Mouse (Mus musculus): Measurements from ENCODE around the gene Aldh3b3. TPM values are rescaled to one million over a fixed set of nuclear protein-coding genes. Genes with fewer than 3 reads are reported as not detected.

Aldh3b3 gene
- under 1 TPM in 1 of 2 experiments, not detected in 1; 0.01 TPM for polyA plus RNA-seq (2012; fragmentation: generic; extraction: Trizol)

DNA sequence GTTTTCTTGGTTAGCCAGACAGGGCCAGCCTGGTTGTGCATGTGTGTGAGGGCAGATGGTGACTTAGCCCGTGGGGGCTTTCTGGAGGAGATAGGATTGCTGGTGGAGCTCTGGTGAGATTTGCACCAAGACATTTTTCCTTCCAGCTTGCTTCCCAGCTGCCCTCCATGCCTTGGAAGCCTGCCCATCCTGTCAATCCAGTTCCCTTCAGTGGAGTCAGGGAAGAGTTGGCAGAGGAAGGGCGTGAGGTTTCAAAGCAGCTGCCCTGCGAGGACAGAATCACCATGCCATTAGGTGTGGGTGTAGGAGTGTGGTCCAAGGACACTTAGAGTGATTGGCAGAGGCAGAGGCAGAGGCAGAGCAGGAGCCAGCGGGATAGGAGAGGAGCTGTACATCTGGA lies at the start of gene Aldh3b3:
TSS of gene Aldh3b3 (plus strand) at position 176 of the 400 bp plus-strand sequence.

DNA sequence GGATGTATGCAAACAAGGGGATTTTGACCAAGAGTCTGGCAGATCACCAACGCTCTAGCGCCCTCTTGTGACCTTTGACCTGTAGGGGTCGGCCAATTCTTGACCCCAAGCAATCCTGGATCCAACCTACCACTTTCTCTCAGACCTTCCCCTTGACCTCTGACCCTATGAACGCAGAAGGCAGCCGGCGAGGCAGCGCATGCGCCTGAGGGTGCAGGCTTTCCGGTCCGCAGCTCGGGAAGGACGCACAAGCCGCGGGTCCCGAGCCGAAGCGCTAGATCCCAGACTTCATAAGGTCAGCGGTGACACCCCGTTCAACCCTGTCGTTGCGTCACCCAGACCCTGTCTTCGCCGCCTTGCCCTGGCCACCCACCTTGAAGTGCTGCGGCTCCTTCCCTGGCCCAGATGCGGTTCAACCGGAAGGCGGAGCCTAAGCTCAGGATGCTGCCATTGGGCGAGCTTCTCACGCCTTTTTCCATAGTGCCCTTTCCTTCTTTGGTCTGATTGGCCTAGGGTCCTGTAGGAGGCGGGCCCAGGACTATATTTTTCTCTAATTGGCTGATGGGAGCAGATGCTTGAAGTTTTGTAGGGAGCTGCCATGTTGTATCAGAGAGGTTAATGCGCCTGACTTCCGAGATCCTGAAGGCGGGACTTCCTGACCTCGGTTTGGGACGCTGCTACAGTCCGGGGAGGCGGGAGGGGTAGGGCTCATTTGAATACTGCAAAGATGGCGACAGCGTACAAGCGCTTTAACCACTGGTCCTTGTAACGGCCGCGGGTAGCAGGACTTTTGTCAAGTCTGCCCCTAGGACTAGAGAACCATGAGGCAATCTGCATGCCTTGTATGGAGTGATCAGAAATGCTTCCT lies 45.9 kb upstream of the Aldh3b3 start, which contains the start of gene Ndufs8:
TSS of gene Ndufs8 (minus strand) at position 438 of the 868 bp plus-strand sequence.

DNA sequence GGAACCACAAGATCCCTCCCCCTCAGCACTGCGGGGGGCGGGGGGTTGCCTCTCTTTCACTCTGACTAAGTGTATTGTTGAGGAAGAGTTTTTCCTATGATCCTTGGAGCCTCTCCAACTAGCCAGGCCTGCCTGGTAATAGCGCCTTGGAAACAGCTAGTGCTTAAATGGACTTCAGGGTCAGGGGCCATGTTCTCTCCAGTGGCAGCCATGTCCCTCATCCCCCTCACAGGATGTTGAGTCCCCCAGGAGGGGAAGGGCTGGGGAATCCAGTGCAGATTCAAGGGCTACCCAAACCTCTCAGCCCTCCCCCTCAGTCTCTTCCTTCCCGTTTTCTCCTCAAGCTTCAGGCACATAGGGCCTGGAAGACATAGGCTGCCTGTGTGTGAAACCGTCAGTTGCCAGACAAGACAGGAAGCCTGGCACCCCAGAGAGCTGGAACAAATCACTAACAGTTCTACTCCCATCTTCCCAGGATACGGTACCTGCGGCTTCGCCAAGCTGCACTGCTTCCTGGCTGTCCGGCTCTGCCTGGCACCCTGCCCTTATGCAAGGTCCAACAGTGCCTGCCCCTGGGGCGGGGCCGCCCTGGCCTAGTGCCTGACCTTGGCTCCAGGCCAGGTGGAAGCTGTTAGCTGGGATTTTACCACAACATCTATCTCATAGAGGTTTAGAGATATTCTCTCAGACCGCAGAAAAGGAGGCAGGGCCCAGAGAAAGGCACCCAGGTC lies 29.1 kb upstream of the Aldh3b3 start, which contains the start of gene Aldh3b1:
TSS of gene Aldh3b1 (minus strand) at position 598 of the 731 bp plus-strand sequence.

DNA sequence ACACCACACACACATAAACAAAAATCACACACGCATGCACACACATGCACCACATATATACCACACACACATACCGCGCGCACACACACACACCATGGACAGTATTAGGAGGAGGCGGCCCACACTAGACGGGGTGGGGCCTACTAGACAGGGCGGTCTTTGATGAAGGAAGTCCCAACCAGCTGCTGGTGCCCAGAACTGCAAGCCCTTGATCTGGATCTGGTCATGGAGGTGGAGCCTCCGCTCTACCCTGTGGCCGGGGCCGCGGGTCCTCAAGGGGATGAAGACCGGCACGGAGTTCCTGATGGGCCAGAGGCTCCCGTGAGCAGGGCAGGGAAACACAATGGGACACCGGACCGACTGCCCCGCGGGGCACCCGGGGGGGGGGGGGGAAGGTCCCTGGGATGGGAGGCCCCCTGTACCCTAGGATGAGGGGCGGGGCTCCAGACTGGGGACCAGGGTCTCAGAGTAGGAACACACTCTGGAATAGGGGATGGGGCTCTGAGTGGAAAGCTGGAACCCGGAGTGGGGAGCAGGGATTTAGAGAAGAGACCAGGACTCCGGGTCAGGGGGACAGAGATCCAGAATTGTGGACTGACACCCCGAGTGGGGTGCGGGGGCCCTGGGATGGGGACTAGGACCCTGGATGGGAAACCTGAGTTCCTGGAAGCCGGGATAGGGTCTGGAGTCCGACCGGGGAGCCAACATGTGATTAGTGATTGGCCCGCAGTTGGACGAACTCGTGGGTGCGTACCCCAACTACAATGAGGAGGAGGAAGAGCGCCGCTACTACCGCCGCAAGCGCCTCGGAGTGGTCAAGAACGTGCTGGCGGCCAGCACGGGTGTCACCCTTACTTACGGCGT lies 23.2 kb upstream of the Aldh3b3 start, which contains the start of gene Unc93b1:
TSS of gene Unc93b1 (plus strand) at position 155 of the 864 bp plus-strand sequence.

GRCm38 (mm10) chr19:3972229-3972628 lies 13.8 kb downstream of the Aldh3b3 start, which contains the start of gene Aldh3b2:
TSS of gene Aldh3b2 (plus strand) at chr19:3972328.

GRCm38 (mm10) chr19:3986334-3986733 lies 27.9 kb downstream of the Aldh3b3 start, which contains the start of gene Acy3:
TSS of gene Acy3 (plus strand) at chr19:3986570.

GRCm38 (mm10) chr19:3992416-3992815 lies 34.0 kb downstream of the Aldh3b3 start, which contains the start of gene Tbx10:
TSS of gene Tbx10 (plus strand) at chr19:3992752.

GRCm38 (mm10) chr19:4000119-4000900 lies 41.9 kb downstream of the Aldh3b3 start, which contains the start of the genes Nudt8 and Gm49405:
TSS of gene Nudt8 (plus strand) at chr19:4000580.
TSS of gene Gm49405 (plus strand) at chr19:4000626.

DNA sequence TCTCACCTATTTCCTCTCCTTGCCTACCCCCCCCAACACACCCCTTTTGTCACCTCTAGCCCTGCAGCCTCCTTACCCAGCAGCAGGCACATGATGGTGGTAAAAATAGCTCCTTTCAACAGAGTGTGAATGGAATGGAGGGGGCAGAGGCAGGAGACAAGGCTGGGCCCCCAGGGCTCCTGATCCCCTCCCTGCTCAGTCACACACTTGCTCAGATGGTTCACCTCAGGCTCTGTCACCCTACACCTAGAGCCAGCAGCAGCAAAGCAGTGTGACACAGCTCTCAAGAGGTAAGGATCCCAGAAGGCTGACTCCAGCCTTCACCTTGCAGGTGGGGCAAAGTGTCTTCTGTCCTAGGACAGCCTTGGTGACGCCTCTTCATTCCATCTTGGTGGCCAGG lies 44.7 kb downstream of the Aldh3b3 start, which contains the start of gene Doc2g:
TSS of gene Doc2g (plus strand) at position 202 of the 400 bp plus-strand sequence.

GRCm38 (mm10) chr19:4012432-4013022 lies 54.1 kb downstream of the Aldh3b3 start, which contains the start of gene Ndufv1:
TSS of gene Ndufv1 (minus strand) at chr19:4012806.

Other genes starting within 250 kb of the Aldh3b3 start
- gene Kmt5b, start 191.2 kb upstream of the Aldh3b3 start, polyA plus RNA-seq (2012; fragmentation: generic; extraction: Trizol), result 1 to 10 TPM in 1 of 2 experiments, under 1 TPM in 1; 0.35 to 8.2 TPM
- 10 to 100 TPM in 1 of 2 experiments, 1 to 10 TPM in 1; 3.8 to 19.2 TPM for gene Chka, start 106.9 kb upstream of the Aldh3b3 start, polyA plus RNA-seq (2012; fragmentation: generic; extraction: Trizol)
- 10 to 100 TPM; 46.1 to 53.3 TPM for gene Tcirg1, start 51.5 kb upstream of the Aldh3b3 start, polyA plus RNA-seq (2012; fragmentation: generic; extraction: Trizol)
- 100 to 1,000 TPM; 269 to 451 TPM for gene Ndufs8, start 45.9 kb upstream of the Aldh3b3 start, polyA plus RNA-seq (2012; fragmentation: generic; extraction: Trizol)
- gene Aldh3b1, start 28.8 kb upstream of the Aldh3b3 start, polyA plus RNA-seq (2012; fragmentation: generic; extraction: Trizol), result 1 to 10 TPM; 2.7 to 8.3 TPM
- under 1 TPM; 0.01 to 0.08 TPM for gene Unc93b1, start 23.5 kb upstream of the Aldh3b3 start, polyA plus RNA-seq (2012; fragmentation: generic; extraction: Trizol)
- gene Aldh3b2, start 13.7 kb downstream of the Aldh3b3 start, polyA plus RNA-seq (2012; fragmentation: generic; extraction: Trizol), result not detected
- gene Acy3, start 27.9 kb downstream of the Aldh3b3 start, polyA plus RNA-seq (2012; fragmentation: generic; extraction: Trizol), result 10 to 100 TPM in 1 of 2 experiments, 1 to 10 TPM in 1; 7.4 to 28.3 TPM
- gene Tbx10, start 34.1 kb downstream of the Aldh3b3 start, polyA plus RNA-seq (2012; fragmentation: generic; extraction: Trizol), result under 1 TPM in 1 of 2 experiments, not detected in 1; 0.05 TPM
- 10 to 100 TPM; 41.3 to 59.9 TPM for gene Nudt8, start 41.9 kb downstream of the Aldh3b3 start, polyA plus RNA-seq (2012; fragmentation: generic; extraction: Trizol)
- gene Gm49405, start 42.0 kb downstream of the Aldh3b3 start, polyA plus RNA-seq (2012; fragmentation: generic; extraction: Trizol), result 1 to 10 TPM in 1 of 2 experiments, under 1 TPM in 1; 0.19 to 1.4 TPM
- gene Doc2g, start 44.7 kb downstream of the Aldh3b3 start, polyA plus RNA-seq (2012; fragmentation: generic; extraction: Trizol), result 1 to 10 TPM in 1 of 2 experiments, under 1 TPM in 1; 0.41 to 4.0 TPM
- gene Ndufv1, start 54.2 kb downstream of the Aldh3b3 start, polyA plus RNA-seq (2012; fragmentation: generic; extraction: Trizol), result 100 to 1,000 TPM; 253 to 401 TPM
- 1,000 to 10,000 TPM in 1 of 2 experiments, 100 to 1,000 TPM in 1; 849 to 1,247 TPM for gene Gstp1, start 79.3 kb downstream of the Aldh3b3 start, polyA plus RNA-seq (2012; fragmentation: generic; extraction: Trizol)
- gene Gstp2, start 87.4 kb downstream of the Aldh3b3 start, polyA plus RNA-seq (2012; fragmentation: generic; extraction: Trizol), result 10 to 100 TPM in 1 of 2 experiments, 1 to 10 TPM in 1; 1.8 to 13.9 TPM
- under 1 TPM; 0.15 to 0.18 TPM for gene Gstp3, start 100.9 kb downstream of the Aldh3b3 start, polyA plus RNA-seq (2012; fragmentation: generic; extraction: Trizol)
- not detected for gene Cabp2, start 122.9 kb downstream of the Aldh3b3 start, polyA plus RNA-seq (2012; fragmentation: generic; extraction: Trizol)
- gene Cdk2ap2, start 138.5 kb downstream of the Aldh3b3 start, polyA plus RNA-seq (2012; fragmentation: generic; extraction: Trizol), result 100 to 1,000 TPM in 1 of 2 experiments, 10 to 100 TPM in 1; 86.0 to 148 TPM
- 10 to 100 TPM; 48.2 to 61.6 TPM for gene Pitpnm1, start 141.4 kb downstream of the Aldh3b3 start, polyA plus RNA-seq (2012; fragmentation: generic; extraction: Trizol)
- gene Aip, start 167.2 kb downstream of the Aldh3b3 start, polyA plus RNA-seq (2012; fragmentation: generic; extraction: Trizol), result 100 to 1,000 TPM; 201 to 241 TPM
- gene Gpr152, start 181.1 kb downstream of the Aldh3b3 start, polyA plus RNA-seq (2012; fragmentation: generic; extraction: Trizol), result under 1 TPM in 1 of 2 experiments, not detected in 1; 0.09 TPM
- under 1 TPM; 0.14 to 0.38 TPM for gene Cabp4, start 185.4 kb downstream of the Aldh3b3 start, polyA plus RNA-seq (2012; fragmentation: generic; extraction: Trizol)
- 100 to 1,000 TPM; 256 to 440 TPM for gene Coro1b, start 190.0 kb downstream of the Aldh3b3 start, polyA plus RNA-seq (2012; fragmentation: generic; extraction: Trizol)
- 1 to 10 TPM; 6.5 to 9.5 TPM for gene Ptprcap, start 195.0 kb downstream of the Aldh3b3 start, polyA plus RNA-seq (2012; fragmentation: generic; extraction: Trizol)
- gene Rps6kb2, start 204.7 kb downstream of the Aldh3b3 start, polyA plus RNA-seq (2012; fragmentation: generic; extraction: Trizol), result 10 to 100 TPM; 28.6 to 29.9 TPM
- gene Carns1, start 216.8 kb downstream of the Aldh3b3 start, polyA plus RNA-seq (2012; fragmentation: generic; extraction: Trizol), result 10 to 100 TPM in 1 of 2 experiments, 1 to 10 TPM in 1; 1.8 to 16.2 TPM
- 1 to 10 TPM in 1 of 2 experiments, under 1 TPM in 1; 0.63 to 1.7 TPM for gene Tbc1d10c, start 232.6 kb downstream of the Aldh3b3 start, polyA plus RNA-seq (2012; fragmentation: generic; extraction: Trizol)
- 1,000 to 10,000 TPM in 1 of 2 experiments, 100 to 1,000 TPM in 1; 727 to 1,261 TPM for gene Ppp1ca, start 233.4 kb downstream of the Aldh3b3 start, polyA plus RNA-seq (2012; fragmentation: generic; extraction: Trizol)
- 10 to 100 TPM; 25.1 to 36.1 TPM for gene Rad9a, start 243.0 kb downstream of the Aldh3b3 start, polyA plus RNA-seq (2012; fragmentation: generic; extraction: Trizol)

All from C3H10T1/2 (cell line).